ENCODE assay signal across 11 mouse cellular contexts in the genomic region with DNA sequence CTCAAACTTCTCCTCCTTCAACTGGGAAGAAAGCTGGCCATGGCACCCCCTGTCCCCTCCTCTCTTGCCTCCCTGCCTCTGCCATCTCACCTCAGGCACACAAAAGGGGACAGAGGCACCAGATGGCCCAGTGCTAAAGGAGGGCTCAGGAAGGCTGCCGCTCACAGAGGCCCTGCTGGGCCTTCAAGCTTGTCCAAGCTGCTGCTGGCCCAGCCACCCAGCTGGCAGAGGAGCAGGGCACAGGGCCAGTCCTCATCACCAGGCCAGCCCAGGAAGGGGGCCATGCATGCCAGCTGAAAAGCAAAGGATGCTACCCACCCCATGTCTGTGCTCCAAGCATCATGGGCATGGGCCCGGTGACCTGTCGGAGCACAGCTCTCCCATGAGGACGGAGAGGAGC. TPM values are rescaled to one million over a fixed set of nuclear protein-coding genes. Genes with fewer than 3 reads are reported as not detected.
DNase-seq lines count a peak whose midpoint lies in the region; ATAC-seq lines count a peak whose summit lies in the region.
"Had no signal": no experiment of that assay in that cellular context is flagged by ENCODE, and none has a peak within 500 bp of the region (broad histone marks: within the 10 kb centered on the region; RNA-seq: fewer than 3 reads in every experiment).

No protein-coding gene starts in this region.

- H3K9me3 ChIP-seq in heart, embryonic 11.5 days (replicated peaks; ENCODE audit: control insufficient read depth, low read length), result no peaks in the 10 kb centered on the region
- no peaks in the 10 kb centered on the region for H3K9me3 ChIP-seq in hindbrain, embryonic 15.5 days
- H3K9me3 ChIP-seq: midbrain, embryonic 12.5 days had no signal

- H3K27ac ChIP-seq in heart, embryonic 11.5 days (ENCODE audit: low read depth, low read length), result no peak overlapping the region
- peak overlapping the region; percentile 41; the same call in 1 of the 2 replicates for H3K27ac ChIP-seq in hindbrain, embryonic 15.5 days (replicated peaks)
- H3K27ac ChIP-seq: midbrain, embryonic 12.5 days had no signal

- WGBS in heart, embryonic 11.5 days (ENCODE audit: insufficient replicate concordance), result 92% methylated on average over 4 of the region's 4 CpGs
- WGBS in hindbrain, embryonic 15.5 days, result 55% methylated on average over 4 of the region's 4 CpGs

- ATAC-seq in heart, embryonic 11.5 days (replicated peaks; ENCODE audit: insufficient number of reproducible peaks, low FRiP score, low TSS enrichment), result no peak
- peak; percentile 82 for ATAC-seq in hindbrain, embryonic 15.5 days (ENCODE audit: low FRiP score, low read depth)
- ATAC-seq: liver, postnatal 0 days; Patski had no signal

- H3K9ac ChIP-seq in heart, embryonic 11.5 days (ENCODE audit: low read depth, low read length), result no peak overlapping the region
- H3K9ac ChIP-seq in hindbrain, embryonic 15.5 days, result no peak overlapping the region
- H3K9ac ChIP-seq: liver, postnatal 0 days; midbrain, embryonic 12.5 days had no signal

- intact Hi-C loops in heart, postnatal 14 days (cut with DNase I), result no loop called here

- H3K4me2 ChIP-seq in heart, embryonic 11.5 days, result no peak overlapping the region
- no peak overlapping the region for H3K4me2 ChIP-seq in hindbrain, embryonic 15.5 days
- H3K4me2 ChIP-seq: midbrain, embryonic 12.5 days had no signal

- no peaks in the 10 kb centered on the region for H3K27me3 ChIP-seq in heart, embryonic 11.5 days (ENCODE audit: control insufficient read depth, insufficient read depth, low read length)
- no peaks in the 10 kb centered on the region for H3K27me3 ChIP-seq in hindbrain, embryonic 15.5 days
- H3K27me3 ChIP-seq: Patski had no signal

- no peaks in the 10 kb centered on the region for H3K36me3 ChIP-seq in heart, embryonic 11.5 days (ENCODE audit: control insufficient read depth, insufficient read depth, low read length)
- no peaks in the 10 kb centered on the region for H3K36me3 ChIP-seq in hindbrain, embryonic 15.5 days
- H3K36me3 ChIP-seq: midbrain, embryonic 12.5 days had no signal

- H3K4me3 ChIP-seq in heart, embryonic 11.5 days (ENCODE audit: low read depth, low read length), result no peak overlapping the region
- no peak overlapping the region for H3K4me3 ChIP-seq in hindbrain, embryonic 15.5 days
- H3K4me3 ChIP-seq: midbrain, embryonic 12.5 days had no signal

- peaks cover 25% of the 10 kb centered on the region for H3K4me1 ChIP-seq in heart, embryonic 11.5 days (ENCODE audit: control insufficient read depth, insufficient read depth, low read length)
- H3K4me1 ChIP-seq in hindbrain, embryonic 15.5 days (replicated peaks), result peaks cover 33% of the 10 kb centered on the region

- DNase-seq in heart, postnatal 14 days, result peak; percentile 28 to 50
- DNase-seq in brain, adult 2 months (ENCODE audit: low read depth, low spot score), result peak; percentile 92
- peak; percentile 88 for DNase-seq in cerebellum, postnatal 25 days
- no peak for DNase-seq in thymus, adult 18-20 months
- no peak for DNase-seq in kidney, postnatal 10 days
- DNase-seq in embryo, embryonic 9.5 days (ENCODE audit: extremely low spot score), result no peak
- DNase-seq: liver, postnatal 0 days had no signal

RNA-seq across cellular contexts. Expression of gene Ier5, which starts 36.5 kb away (rescaled TPM):
- total RNA-seq in heart, postnatal 14 days (2021), result 10 to 100 TPM; 13.6 to 15.4 TPM
- polyA plus RNA-seq in heart, embryonic 11.5 days (2014; fragmentation: Nextera tagmentation; extraction: Ambion mirVana), result 7.3 and 7.7 TPM in 2 replicates
- polyA plus RNA-seq in hindbrain, embryonic 15.5 days (2015; fragmentation: Nextera tagmentation; extraction: Ambion mirVana), result 7.8 and 9.7 TPM in 2 replicates

Comparison
In these comparisons a context has a peak if more than half of its experiments do, and no peak if none do; other contexts are left out.
1. DNase-seq: peak in heart, postnatal 14 days (2 of 2), brain, adult 2 months (single experiment) and cerebellum, postnatal 25 days (2 of 2); none in thymus, adult 18-20 months (0 of 2), kidney, postnatal 10 days (single experiment) and embryo, embryonic 9.5 days (single experiment).